Mouse (Mus musculus) layer of hippocampus, postnatal 14 days (tissue): ENCODE results near the gene Nkx2-5. TPM values are rescaled to one million over a fixed set of nuclear protein-coding genes. Genes with fewer than 3 reads are reported as not detected.

Experiments
- DNase-seq, 2 experiments: peaks; one replicate each; pipeline ENCODE4 v3.0.0; 2021 to 2022; ENCODE audit warnings: low spot score in 2 of 2, mixed read lengths in 1 of 2
- long read RNA-seq, 2 experiments: library from polyadenylated mRNA; stranded (forward); transcript quantifications; one replicate each; pipeline ENCODE4 v2.0.0; 2021
- total RNA-seq, 2 experiments: library from RNA; stranded (reverse); gene quantifications; 2 replicates each; pipeline ENCODE4 v1.2.3; 2021

Nkx2-5 gene
- total RNA-seq: not detected
- long read RNA-seq, experiment 1: 0 reads
- long read RNA-seq, experiment 2: 0 reads

DNA sequence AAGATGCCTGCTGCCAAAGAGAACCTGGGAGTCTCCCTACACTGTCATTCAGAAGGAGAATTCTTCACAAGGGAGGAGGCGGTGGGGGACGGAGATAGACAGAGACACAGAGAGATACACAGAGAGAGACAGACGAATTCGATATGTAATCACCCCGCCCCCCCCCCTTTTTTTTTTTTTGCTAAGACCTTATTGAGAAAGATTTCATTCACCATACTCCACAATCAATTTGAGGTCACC is at the start of gene Nkx2-5:
Nkx2-5 (minus strand) TSS at position 101 of the 240 bp plus-strand sequence.
- no peak for DNase-seq

- DNase-seq: peak in 1 of 2 experiments; percentile 54
Measured at GRCm38 (mm10) chr17:26894342-26894741, 49.5 kb upstream of the Nkx2-5 start.

DNA sequence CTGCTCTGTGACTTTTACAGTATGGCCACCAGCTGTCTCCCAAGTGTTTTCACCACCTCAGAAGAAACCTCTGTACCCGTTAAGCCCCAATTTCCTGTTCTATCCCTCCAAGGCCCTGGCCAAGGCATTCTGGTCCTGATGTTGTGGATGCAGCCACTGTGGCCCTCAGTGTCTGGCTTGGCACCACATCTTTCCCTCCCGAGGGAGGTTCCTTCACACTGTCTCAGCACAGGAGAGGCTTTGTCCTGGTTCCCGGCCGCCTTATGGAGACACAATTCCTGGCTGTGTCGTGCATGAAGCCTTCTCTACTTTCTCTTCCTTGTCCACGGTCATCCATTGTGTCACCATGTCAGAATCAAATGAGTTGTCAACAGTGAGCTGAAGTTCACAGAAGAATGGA is 48.7 kb upstream of the Nkx2-5 start:
- DNase-seq: no peak

DNA sequence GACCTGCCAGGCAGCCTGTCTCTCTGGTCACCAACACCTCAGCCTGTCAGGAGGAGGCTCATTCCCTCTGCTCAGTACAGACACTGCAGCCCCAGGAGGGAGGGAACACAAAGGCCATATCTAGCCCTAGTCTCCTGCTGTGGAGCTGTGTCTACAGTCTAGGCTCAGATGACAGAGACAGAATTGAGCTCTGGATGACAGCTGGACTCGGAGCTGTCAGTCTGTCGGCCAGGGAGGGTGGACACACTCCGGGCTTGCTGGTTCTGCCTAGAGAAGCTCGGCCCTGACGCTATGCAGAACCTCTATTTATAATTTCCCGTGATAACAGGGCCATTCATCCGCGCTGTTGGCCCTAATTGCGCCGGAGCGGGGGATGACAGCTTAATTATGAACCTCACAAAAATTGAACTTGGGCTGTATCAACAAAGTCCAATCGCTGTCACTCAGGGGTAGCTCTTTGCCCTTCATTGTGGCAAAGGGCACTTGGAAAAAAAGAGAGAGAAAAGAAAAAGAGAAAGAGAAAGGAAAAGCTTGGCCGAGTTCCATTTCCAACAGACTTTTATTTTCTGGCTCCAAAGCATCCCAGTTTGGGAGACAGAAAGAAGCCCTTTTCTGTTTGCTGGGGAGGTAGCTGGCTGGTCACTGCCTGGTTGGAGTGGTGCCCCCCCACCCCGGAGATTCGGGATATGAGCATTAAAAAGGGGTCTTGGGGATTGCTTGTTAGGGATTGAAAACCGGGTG is 48.0 kb upstream of the Nkx2-5 start:
- peak; percentile 36 to 38 for DNase-seq

DNA sequence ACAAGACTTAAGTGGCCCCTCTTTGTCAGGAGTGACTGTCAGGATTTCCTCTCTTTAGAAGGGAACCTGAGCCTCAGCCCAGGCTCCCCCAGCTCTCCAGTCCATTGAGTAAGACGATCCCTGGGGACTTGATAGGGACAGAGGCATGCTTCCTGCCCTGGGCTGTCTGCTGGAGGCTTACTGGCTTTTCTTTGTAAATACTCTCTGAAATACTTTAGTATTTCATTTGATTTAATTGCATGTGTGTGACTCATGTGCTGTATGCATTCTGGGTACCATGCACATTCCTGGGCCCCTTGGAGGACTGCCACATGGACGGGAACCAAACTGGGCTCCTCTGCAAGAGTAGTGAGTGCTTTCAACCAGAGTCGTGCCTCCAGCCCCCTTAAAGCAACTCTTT is 43.1 kb upstream of the Nkx2-5 start:
- DNase-seq: no peak

DNA sequence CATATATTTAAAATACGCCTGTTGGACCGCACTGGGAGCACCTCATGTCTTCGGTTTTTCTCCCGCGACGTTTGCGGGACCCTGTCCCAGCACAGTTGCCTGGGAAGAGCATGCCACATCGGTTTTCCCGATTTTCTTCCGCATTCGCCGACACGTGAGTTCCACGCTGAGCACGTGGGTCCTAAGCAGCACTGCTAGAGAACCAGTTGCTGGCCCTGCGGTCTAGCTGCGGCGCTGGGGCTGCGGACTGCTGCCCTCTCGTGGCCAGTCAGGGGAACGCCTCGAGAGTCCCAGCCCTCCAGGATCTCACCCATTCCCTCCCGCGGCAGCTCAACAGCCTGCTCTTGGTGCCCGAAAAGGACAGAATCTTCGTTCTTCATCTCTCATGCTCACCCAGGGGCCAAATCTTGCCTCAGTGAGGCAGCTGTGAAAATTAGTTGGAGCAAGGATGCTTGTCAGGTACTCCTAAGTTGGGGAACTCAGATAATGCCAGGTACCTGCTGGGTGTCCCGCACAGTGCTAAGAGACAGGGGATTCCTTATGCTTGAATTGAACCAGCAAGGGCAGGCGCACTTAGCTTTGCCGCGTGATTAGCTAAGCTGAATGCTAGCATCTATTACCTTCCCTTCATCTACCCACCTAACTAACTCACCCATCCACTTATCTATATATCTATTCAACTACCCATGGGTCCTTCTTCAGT is 41.4 kb upstream of the Nkx2-5 start:
- peak; percentile 82 to 86 for DNase-seq

GRCm38 (mm10) chr17:26884995-26885926 is 40.5 kb upstream of the Nkx2-5 start:
- peak; percentile 53 to 65 for DNase-seq

DNA sequence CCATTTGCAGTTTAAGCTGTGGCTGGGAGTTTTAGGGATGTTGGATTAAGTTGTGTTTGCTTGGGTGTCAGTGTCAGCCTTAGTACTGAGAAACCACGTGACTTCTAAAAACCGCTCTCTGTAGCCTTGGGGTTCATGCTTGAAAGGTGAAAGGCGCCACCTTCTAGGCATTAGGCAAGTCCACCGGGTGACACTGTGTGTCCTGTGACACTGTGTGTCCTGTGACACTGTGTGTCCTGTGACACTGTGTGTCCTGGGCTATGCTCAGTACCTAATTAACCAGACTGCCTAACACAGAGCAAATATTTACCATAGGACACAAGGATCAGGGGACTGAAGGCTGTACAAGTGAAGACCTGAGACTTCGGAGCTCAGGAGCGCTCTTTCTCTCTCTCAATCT is 38.8 kb upstream of the Nkx2-5 start:
- DNase-seq: no peak

GRCm38 (mm10) chr17:26882706-26883105 is 37.9 kb upstream of the Nkx2-5 start:
- DNase-seq: no peak

GRCm38 (mm10) chr17:26879235-26879634 is 34.4 kb upstream of the Nkx2-5 start:
- DNase-seq: no peak

GRCm38 (mm10) chr17:26877927-26878326 is 33.1 kb upstream of the Nkx2-5 start:
- no peak for DNase-seq

DNA sequence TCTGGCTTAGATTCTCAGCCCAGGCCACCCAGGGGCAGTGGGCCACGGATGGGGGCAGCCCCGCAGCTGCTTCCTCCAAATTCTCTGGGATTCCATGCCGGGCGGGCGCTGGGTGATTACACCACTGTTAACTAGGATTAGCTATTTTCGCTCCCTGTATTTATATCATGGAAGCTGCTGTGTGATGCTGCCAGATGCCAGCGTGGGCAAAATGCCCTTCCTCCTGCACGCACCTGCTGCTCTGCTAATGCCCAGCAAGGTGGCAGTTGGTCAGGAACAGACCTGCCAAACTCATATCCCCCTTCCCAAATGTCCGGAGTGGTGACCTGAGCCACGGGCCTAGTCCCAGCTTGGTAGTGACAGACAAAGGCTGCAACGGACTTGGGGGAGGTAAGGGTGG is 29.7 kb upstream of the Nkx2-5 start:
- DNase-seq: no peak

DNA sequence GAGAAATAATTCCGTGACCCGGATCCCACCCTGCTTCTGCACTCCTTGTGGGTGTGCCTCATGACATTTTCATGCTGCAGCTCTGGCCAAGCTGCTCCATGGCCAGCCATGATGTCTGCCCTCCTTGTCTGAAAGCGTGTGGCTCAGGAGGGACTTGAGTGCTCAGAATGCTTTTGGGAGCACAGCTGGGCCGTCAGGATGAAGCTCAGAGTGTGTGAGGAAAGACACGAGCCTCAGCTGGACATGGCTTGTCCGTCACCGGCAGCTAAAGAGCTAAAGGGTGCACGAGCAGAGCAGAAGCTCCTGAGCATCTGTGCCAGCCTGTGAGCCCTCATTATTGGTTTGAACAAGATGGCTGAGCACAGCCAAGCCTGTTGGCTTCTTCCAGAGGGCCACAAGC is 28.7 kb upstream of the Nkx2-5 start:
- DNase-seq: no peak

DNA sequence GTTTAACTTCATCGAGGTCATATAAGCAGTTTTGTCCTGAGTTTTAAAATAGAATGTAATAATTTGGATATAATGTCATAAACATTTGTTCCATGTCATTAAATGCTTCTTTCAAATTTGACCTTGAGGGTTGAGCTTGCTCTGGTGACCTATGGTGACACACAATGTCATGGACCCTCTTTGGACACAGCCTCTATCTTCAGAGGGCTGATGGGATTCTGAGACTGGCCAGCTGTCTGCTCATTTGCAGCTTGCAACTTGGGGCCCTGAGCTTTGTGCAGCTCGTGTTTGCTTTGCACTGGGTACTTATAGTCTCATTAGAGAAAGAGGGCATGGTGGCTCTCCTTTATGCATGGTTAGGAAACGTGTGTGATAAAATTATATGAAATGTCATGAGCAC is 28.1 kb upstream of the Nkx2-5 start:
- DNase-seq: no peak

DNA sequence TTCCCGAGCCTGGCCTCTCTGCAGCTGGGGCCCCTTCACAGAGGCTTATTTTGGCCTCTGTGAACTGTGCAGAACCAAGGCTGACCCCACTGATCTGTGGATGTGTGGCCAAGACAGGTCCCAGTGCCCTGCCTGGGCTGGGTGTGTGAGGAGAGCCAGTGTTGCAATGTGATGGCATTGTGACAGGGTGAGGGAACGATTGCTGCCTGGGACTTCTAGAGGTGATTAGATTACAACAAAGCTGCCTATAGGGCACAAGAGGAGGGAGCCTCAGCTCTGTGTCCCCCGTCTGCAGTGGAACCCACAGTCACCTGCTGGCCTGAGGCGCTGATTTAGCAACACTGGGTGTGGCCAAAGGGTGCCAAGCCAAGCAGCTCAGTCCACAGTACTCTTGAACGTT is 23.9 kb upstream of the Nkx2-5 start:
- no peak for DNase-seq

- DNase-seq: no peak
Measured at GRCm38 (mm10) chr17:26865156-26865555, 20.3 kb upstream of the Nkx2-5 start.

GRCm38 (mm10) chr17:26864343-26864742 is 19.5 kb upstream of the Nkx2-5 start:
- DNase-seq: no peak

DNA sequence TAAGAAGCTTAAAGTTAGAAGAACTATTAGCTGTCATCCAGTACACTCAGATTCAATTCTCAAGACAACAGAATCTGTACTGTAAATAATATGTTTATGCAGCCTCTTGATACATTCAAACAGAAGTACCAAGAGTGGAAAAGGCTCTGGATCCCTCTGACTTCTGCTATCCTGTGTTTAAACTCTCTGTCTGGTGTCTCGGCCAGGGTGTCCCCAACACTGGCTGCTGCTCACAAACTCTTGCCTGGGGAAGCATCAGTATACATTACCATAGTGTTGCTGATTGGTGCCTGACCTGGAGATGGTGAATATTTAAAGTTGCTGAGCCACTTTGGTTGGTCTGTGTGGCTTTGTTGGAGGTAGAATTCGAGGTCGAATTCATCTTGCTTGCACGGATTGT is 17.0 kb upstream of the Nkx2-5 start:
- no peak for DNase-seq

DNA sequence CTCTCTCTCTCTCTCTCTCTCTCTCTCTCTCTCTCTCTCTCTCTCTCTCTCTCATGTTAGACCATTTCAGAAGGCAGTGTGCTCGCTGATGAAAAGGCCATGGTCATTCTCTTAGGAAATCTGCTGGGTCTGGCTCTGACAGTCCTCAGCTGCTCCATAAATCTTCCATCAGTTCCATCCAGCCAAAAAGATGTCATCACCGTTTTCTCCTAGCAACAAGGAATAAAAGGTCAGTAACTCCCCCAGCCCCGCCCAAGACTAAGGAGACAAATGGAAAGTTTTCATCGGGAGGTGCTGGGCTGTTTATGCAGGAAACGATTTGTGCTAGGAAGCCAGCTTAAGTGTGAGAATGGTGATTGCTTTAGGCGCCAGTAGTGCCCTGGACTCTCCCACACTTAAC is 16.6 kb upstream of the Nkx2-5 start:
- no peak for DNase-seq

- no peak for DNase-seq
Measured at GRCm38 (mm10) chr17:26860906-26861305, 16.1 kb upstream of the Nkx2-5 start.

GRCm38 (mm10) chr17:26852262-26852661 is 7.5 kb upstream of the Nkx2-5 start:
- DNase-seq: no peak

- no peak for DNase-seq
Measured at GRCm38 (mm10) chr17:26851136-26851460, 6.3 kb upstream of the Nkx2-5 start.
